Mouse (Mus musculus) bone marrow, adult 2 months (tissue): ENCODE results near the gene Gm813. TPM values are rescaled to one million over a fixed set of nuclear protein-coding genes. Genes with fewer than 3 reads are reported as not detected.
"Not testable (repeated sequence)": the region's sequence is repeated elsewhere in the genome, so short reads cannot be mapped to it uniquely, and the experiment has no call there.

Experiments
- H3K27ac ChIP-seq: fragments of 200-500 bp; 2 replicates; pipeline ENCODE4 v1.5.1; 2012; ENCODE audit warnings: low read depth, mild to moderate bottlenecking, control low read depth, inconsistent platforms, low read length; ENCODE audit not compliant: control insufficient read depth, poor library complexity, insufficient read depth
- H3K4me1 ChIP-seq: fragments of 200-500 bp; 2 replicates; pipeline ENCODE4 v1.6.1; 2011; ENCODE audit warnings: low read length; ENCODE audit not compliant: control insufficient read depth, insufficient read depth
- H3K4me3 ChIP-seq: fragments of 200-500 bp; replicated peaks from 2 replicates; pipeline ENCODE3; 2011; ENCODE audit warnings: mild to moderate bottlenecking, low read depth, low read length, control low read depth; ENCODE audit not compliant: control insufficient read depth
- CTCF ChIP-seq: fragments of 200-500 bp; IDR thresholded peaks from 2 replicates; pipeline ENCODE4 v1.5.1; 2011; ENCODE audit warnings: low read length, control low read depth; ENCODE audit not compliant: control insufficient read depth, insufficient read depth
- POLR2A ChIP-seq: fragments of 200-500 bp; IDR thresholded peaks from 2 replicates; pipeline ENCODE4 v1.6.1; 2011; ENCODE audit warnings: low read depth, mild to moderate bottlenecking, control low read depth, low read length, borderline replicate concordance; ENCODE audit not compliant: control insufficient read depth
- WGBS: fragments of 180-500 bp; shearing (Covaris S2); methylation state at CpG from one replicate; pipeline ENCODE4 v1.1.7; 2018; 5-methylcytosine and 5-hydroxymethylcytosine counted together
- polyA plus RNA-seq: library from polyadenylated mRNA; stranded (reverse); fragments of >200 nt; gene quantifications from 2 replicates; pipeline ENCODE4 v1.2.4, GENCODE M21; 2011; ENCODE audit warnings: low replicate concordance; ENCODE audit not compliant: missing spikeins, insufficient read depth, insufficient read length

The Gm813 gene
- not detected in 2 replicates for polyA plus RNA-seq

GRCm38 (mm10) chr16:58616878-58617277, at the start of gene Gm813:
Gm813 (minus strand) TSS chr16:58616978.
- Histone ChIP-seq H3K27ac (no peak within 1 kb of the TSS), H3K4me1 (no peaks in the 10 kb centered on the region), H3K4me3 (no peak within 1 kb of the TSS)
- TF ChIP-seq CTCF (no peak), POLR2A (no peak)
- 81% methylated on average over 6 of the region's 6 CpGs for WGBS

GRCm38 (mm10) chr16:58665137-58665536, 48.4 kb upstream of the Gm813 start:
- H3K4me1 ChIP-seq, H3K4me3 ChIP-seq, H3K27ac ChIP-seq: not testable (repeated sequence)

- no peak for TF ChIP-seq CTCF
- no peak for TF ChIP-seq POLR2A
- H3K4me3 ChIP-seq = no peak overlapping the region
- H3K27ac ChIP-seq = no peak overlapping the region
- whole genome bisulfite sequencing = 88% methylated on average over 2 of the region's 2 CpGs
- peaks cover 1% of the 10 kb centered on the region; the same call in 1 of the 2 replicates for H3K4me1 ChIP-seq
Observed at GRCm38 (mm10) chr16:58663816-58664215, 47.0 kb upstream of the Gm813 start.

GRCm38 (mm10) chr16:58663021-58663420, 46.2 kb upstream of the Gm813 start:
- no peak overlapping the region for H3K4me3 ChIP-seq
- H3K4me1 ChIP-seq = peaks cover 1% of the 10 kb centered on the region; the same call in 1 of the 2 replicates
- TF ChIP-seq POLR2A (no peak), CTCF (no peak)
- 33% methylated on average over 5 of the region's 5 CpGs for WGBS
- H3K27ac ChIP-seq = no peak overlapping the region

GRCm38 (mm10) chr16:58662287-58662791, 45.6 kb upstream of the Gm813 start:
- Histone ChIP-seq H3K4me1 (no peaks in the 10 kb centered on the region; the same call in 1 of the 2 replicates), H3K4me3 (no peak overlapping the region), H3K27ac (peak overlapping the region; percentile 64; the same call in 1 of the 2 replicates)
- no peak for TF ChIP-seq CTCF
- TF ChIP-seq POLR2A = no peak

- Histone ChIP-seq H3K4me3 (no peak overlapping the region), H3K4me1 (no peaks in the 10 kb centered on the region; the same call in 1 of the 2 replicates), H3K27ac (peak overlapping the region; percentile 64)
- 60% methylated on average over 5 of the region's 5 CpGs for WGBS
- TF ChIP-seq POLR2A (no peak), CTCF (no peak)
Observed at GRCm38 (mm10) chr16:58661826-58662225, 45.0 kb upstream of the Gm813 start.

GRCm38 (mm10) chr16:58658668-58659067, 41.9 kb upstream of the Gm813 start:
- H3K4me1 ChIP-seq = no peaks in the 10 kb centered on the region; the same call in 1 of the 2 replicates
- H3K4me3 ChIP-seq = no peak overlapping the region
- TF ChIP-seq POLR2A (no peak), CTCF (no peak)
- WGBS = 70% methylated on average over 6 of the region's 6 CpGs
- H3K27ac ChIP-seq = no peak overlapping the region

- no peak overlapping the region for H3K27ac ChIP-seq
Observed at GRCm38 (mm10) chr16:58656526-58656925, 39.7 kb upstream of the Gm813 start.

GRCm38 (mm10) chr16:58655751-58656150, 39.0 kb upstream of the Gm813 start:
- TF ChIP-seq CTCF (no peak), POLR2A (no peak)

More at GRCm38 (mm10) chr16:58656526-58656925, 39.7 kb upstream of the Gm813 start:
- Histone ChIP-seq H3K4me1 (no peaks in the 10 kb centered on the region; the same call in 1 of the 2 replicates), H3K4me3 (no peak overlapping the region)
- 90% methylated on average over 4 of the region's 4 CpGs for WGBS
- TF ChIP-seq POLR2A (no peak), CTCF (no peak)

More at GRCm38 (mm10) chr16:58655751-58656150, 39.0 kb upstream of the Gm813 start:
- H3K27ac ChIP-seq = no peak overlapping the region
- no peak overlapping the region for H3K4me3 ChIP-seq
- H3K4me1 ChIP-seq = no peaks in the 10 kb centered on the region; the same call in 1 of the 2 replicates
